Mouse (Mus musculus): Measurements from ENCODE around the gene Pnkp. TPM values are rescaled to one million over a fixed set of nuclear protein-coding genes. Genes with fewer than 3 reads are reported as not detected.

Gene Pnkp
- polyA plus RNA-seq, 1 experiment from 2014 or later: 22.4 TPM

GRCm38 (mm10) chr7:44828706-44829105 is 28.2 kb upstream of the Pnkp start:
- Histone ChIP-seq H3K4me1 (replicated peaks) (peaks cover 33% of the 10 kb centered on the region), H3K9me3 (replicated peaks) (no peaks in the 10 kb centered on the region), H3K27ac (no peak overlapping the region), H3K27me3 (no peaks in the 10 kb centered on the region), H3K4me2 (no peak overlapping the region), H3K9ac (no peak overlapping the region), H3K36me3 (peaks cover 39% of the 10 kb centered on the region), H3K4me3 (no peak overlapping the region)
- ATAC-seq (replicated peaks; ENCODE audit: insufficient number of reproducible peaks, insufficient read depth, low FRiP score, low read depth): no peak
- WGBS: 91% methylated on average over 5 of the region's 5 CpGs

DNA sequence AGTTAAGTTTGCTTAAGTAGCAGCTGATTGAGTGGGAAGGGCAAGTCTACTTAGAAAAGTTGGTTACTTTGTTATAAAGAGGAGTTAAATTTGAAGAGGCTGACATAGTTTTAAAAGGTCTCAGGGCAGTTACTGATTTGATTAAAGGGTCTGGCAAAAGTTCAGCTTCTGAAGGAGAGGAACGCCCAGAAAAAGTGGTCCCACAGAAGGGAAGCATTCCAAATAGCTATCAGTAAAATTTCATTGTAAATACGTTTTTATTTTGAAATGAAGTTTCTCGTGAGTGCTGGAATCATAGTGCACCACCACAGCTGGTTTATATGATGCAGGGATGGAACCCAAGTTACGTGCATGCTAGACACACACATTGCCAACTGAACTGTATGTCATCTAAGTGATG is 24.2 kb upstream of the Pnkp start:
- Histone ChIP-seq H3K4me1 (replicated peaks) (peaks cover 10% of the 10 kb centered on the region), H3K27ac (no peak overlapping the region), H3K4me2 (no peak overlapping the region), H3K36me3 (peaks cover 39% of the 10 kb centered on the region), H3K9me3 (replicated peaks) (no peaks in the 10 kb centered on the region), H3K27me3 (no peaks in the 10 kb centered on the region), H3K4me3 (no peak overlapping the region), H3K9ac (no peak overlapping the region)
- no peak for ATAC-seq (replicated peaks; ENCODE audit: insufficient number of reproducible peaks, insufficient read depth, low FRiP score, low read depth)
- 61% methylated on average over 4 of the region's 4 CpGs for WGBS

GRCm38 (mm10) chr7:44835373-44836015 is 21.4 kb upstream of the Pnkp start:
- 88% methylated on average over 1 of the region's 1 CpGs for WGBS
- no peak overlapping the region for H3K27ac ChIP-seq
- peaks cover 24% of the 10 kb centered on the region for H3K4me1 ChIP-seq (replicated peaks)
- H3K27me3 ChIP-seq: peaks cover 13% of the 10 kb centered on the region
- H3K9ac ChIP-seq: no peak overlapping the region
- H3K36me3 ChIP-seq: peaks cover 19% of the 10 kb centered on the region
- no peak overlapping the region for H3K4me3 ChIP-seq
- H3K4me2 ChIP-seq: no peak overlapping the region
- H3K9me3 ChIP-seq (replicated peaks): no peaks in the 10 kb centered on the region
- no peak for ATAC-seq (replicated peaks; ENCODE audit: insufficient number of reproducible peaks, insufficient read depth, low FRiP score, low read depth)

- no peak overlapping the region for H3K4me2 ChIP-seq
- no peak overlapping the region for H3K27ac ChIP-seq
- peaks cover 17% of the 10 kb centered on the region for H3K27me3 ChIP-seq
- 41% methylated on average over 3 of the region's 3 CpGs for WGBS
- ATAC-seq (replicated peaks; ENCODE audit: insufficient number of reproducible peaks, insufficient read depth, low FRiP score, low read depth): no peak
- H3K36me3 ChIP-seq: peaks cover 14% of the 10 kb centered on the region
- no peaks in the 10 kb centered on the region for H3K9me3 ChIP-seq (replicated peaks)
- no peak overlapping the region for H3K4me3 ChIP-seq
- no peak overlapping the region for H3K9ac ChIP-seq
- H3K4me1 ChIP-seq (replicated peaks): peaks cover 24% of the 10 kb centered on the region
Measured at GRCm38 (mm10) chr7:44836016-44836404, 20.9 kb upstream of the Pnkp start.

GRCm38 (mm10) chr7:44836423-44837053 is 20.4 kb upstream of the Pnkp start:
- WGBS: 78% methylated on average over 9 of the region's 9 CpGs

GRCm38 (mm10) chr7:44838073-44838472 is 18.9 kb upstream of the Pnkp start:
- Histone ChIP-seq H3K27ac (no peak overlapping the region), H3K4me2 (no peak overlapping the region), H3K4me3 (no peak overlapping the region), H3K9me3 (replicated peaks) (no peaks in the 10 kb centered on the region), H3K4me1 (replicated peaks) (peaks cover 18% of the 10 kb centered on the region), H3K9ac (no peak overlapping the region), H3K27me3 (peaks cover 17% of the 10 kb centered on the region), H3K36me3 (peaks cover 12% of the 10 kb centered on the region)
- 80% methylated on average over 6 of the region's 6 CpGs for WGBS
- ATAC-seq (replicated peaks; ENCODE audit: insufficient number of reproducible peaks, insufficient read depth, low FRiP score, low read depth): no peak

More at GRCm38 (mm10) chr7:44836423-44837053, 20.4 kb upstream of the Pnkp start:
- Histone ChIP-seq H3K4me1 (replicated peaks) (peaks cover 24% of the 10 kb centered on the region), H3K4me3 (no peak overlapping the region), H3K27me3 (peaks cover 17% of the 10 kb centered on the region), H3K36me3 (peaks cover 9% of the 10 kb centered on the region; the same call in 1 of the 2 replicates), H3K9me3 (replicated peaks) (no peaks in the 10 kb centered on the region), H3K9ac (no peak overlapping the region), H3K4me2 (no peak overlapping the region), H3K27ac (no peak overlapping the region)
- ATAC-seq (replicated peaks; ENCODE audit: insufficient number of reproducible peaks, insufficient read depth, low FRiP score, low read depth): no peak

- Histone ChIP-seq H3K4me1 (replicated peaks) (peaks cover 17% of the 10 kb centered on the region), H3K27ac (no peak overlapping the region), H3K4me3 (peak overlapping the region; percentile 34), H3K36me3 (peaks cover 23% of the 10 kb centered on the region), H3K9ac (peak overlapping the region; percentile 46; the same call in 1 of the 2 replicates), H3K27me3 (peaks cover 17% of the 10 kb centered on the region), H3K4me2 (peak overlapping the region; percentile 76), H3K9me3 (replicated peaks) (no peaks in the 10 kb centered on the region)
- WGBS: 36% methylated on average over 11 of the region's 11 CpGs
- no peak for ATAC-seq (replicated peaks; ENCODE audit: insufficient number of reproducible peaks, insufficient read depth, low FRiP score, low read depth)
Measured at GRCm38 (mm10) chr7:44839171-44839490, 17.8 kb upstream of the Pnkp start.

- Histone ChIP-seq H3K9me3 (replicated peaks) (no peaks in the 10 kb centered on the region), H3K27me3 (peaks cover 17% of the 10 kb centered on the region), H3K4me2 (peak overlapping the region; percentile 76), H3K36me3 (peaks cover 28% of the 10 kb centered on the region), H3K4me3 (peak overlapping the region; percentile 34), H3K27ac (no peak overlapping the region), H3K9ac (peak overlapping the region; percentile 46), H3K4me1 (replicated peaks) (peaks cover 17% of the 10 kb centered on the region)
- WGBS: 3% methylated on average over 58 of the region's 58 CpGs
- peak; percentile 43 for ATAC-seq (replicated peaks; ENCODE audit: insufficient number of reproducible peaks, insufficient read depth, low FRiP score, low read depth)
Measured at GRCm38 (mm10) chr7:44839491-44840191, 17.3 kb upstream of the Pnkp start.

- peaks cover 36% of the 10 kb centered on the region for H3K36me3 ChIP-seq
Measured at GRCm38 (mm10) chr7:44840426-44840825, 16.5 kb upstream of the Pnkp start.

GRCm38 (mm10) chr7:44841825-44842463 is 15.0 kb upstream of the Pnkp start:
- Histone ChIP-seq H3K9ac (no peak overlapping the region), H3K4me2 (no peak overlapping the region), H3K4me1 (replicated peaks) (peaks cover 15% of the 10 kb centered on the region), H3K27ac (no peak overlapping the region), H3K9me3 (replicated peaks) (no peaks in the 10 kb centered on the region), H3K4me3 (no peak overlapping the region), H3K36me3 (peaks cover 51% of the 10 kb centered on the region), H3K27me3 (peaks cover 17% of the 10 kb centered on the region)
- WGBS: 89% methylated on average over 8 of the region's 8 CpGs
- no peak for ATAC-seq (replicated peaks; ENCODE audit: insufficient number of reproducible peaks, insufficient read depth, low FRiP score, low read depth)

More at GRCm38 (mm10) chr7:44840426-44840825, 16.5 kb upstream of the Pnkp start:
- Histone ChIP-seq H3K4me1 (replicated peaks) (peaks cover 17% of the 10 kb centered on the region), H3K4me2 (peak overlapping the region; percentile 76), H3K9me3 (replicated peaks) (no peaks in the 10 kb centered on the region), H3K27me3 (peaks cover 17% of the 10 kb centered on the region), H3K27ac (no peak overlapping the region), H3K9ac (no peak overlapping the region), H3K4me3 (peak overlapping the region; percentile 34; the same call in 1 of the 2 replicates)
- ATAC-seq (replicated peaks; ENCODE audit: insufficient number of reproducible peaks, insufficient read depth, low FRiP score, low read depth): no peak
- WGBS: 59% methylated on average over 14 of the region's 14 CpGs

DNA sequence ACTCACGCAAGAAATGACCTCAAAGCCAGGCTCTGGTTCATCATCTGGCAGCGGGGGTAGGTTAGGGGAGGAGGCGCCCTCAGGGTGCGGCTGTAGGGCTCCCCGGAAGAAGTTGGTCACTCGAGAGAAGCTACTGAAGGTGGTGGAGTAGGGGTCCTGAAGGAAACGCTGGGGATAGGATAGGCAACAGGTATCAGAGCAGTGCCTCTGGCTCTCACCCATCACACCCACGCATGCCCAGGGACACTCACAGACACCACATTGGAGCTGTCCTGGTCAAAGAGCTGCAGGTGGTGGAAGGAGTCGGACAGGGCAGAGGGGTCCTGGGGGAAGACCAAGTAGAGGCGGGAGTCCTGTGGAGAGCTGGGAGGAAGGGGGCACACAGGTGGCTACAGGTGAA is 11.9 kb upstream of the Pnkp start:
- Histone ChIP-seq H3K4me2 (no peak overlapping the region), H3K4me3 (no peak overlapping the region), H3K4me1 (replicated peaks) (peaks cover 17% of the 10 kb centered on the region), H3K27me3 (peaks cover 9% of the 10 kb centered on the region), H3K27ac (no peak overlapping the region), H3K9ac (no peak overlapping the region), H3K36me3 (peaks cover 51% of the 10 kb centered on the region), H3K9me3 (replicated peaks) (no peaks in the 10 kb centered on the region)
- WGBS: 92% methylated on average over 10 of the region's 10 CpGs
- no peak for ATAC-seq (replicated peaks; ENCODE audit: insufficient number of reproducible peaks, insufficient read depth, low FRiP score, low read depth)

Data from heart, embryonic 15.5 days (tissue).